Mouse (Mus musculus): ENCODE results near the gene A930018P22Rik.

DNA sequence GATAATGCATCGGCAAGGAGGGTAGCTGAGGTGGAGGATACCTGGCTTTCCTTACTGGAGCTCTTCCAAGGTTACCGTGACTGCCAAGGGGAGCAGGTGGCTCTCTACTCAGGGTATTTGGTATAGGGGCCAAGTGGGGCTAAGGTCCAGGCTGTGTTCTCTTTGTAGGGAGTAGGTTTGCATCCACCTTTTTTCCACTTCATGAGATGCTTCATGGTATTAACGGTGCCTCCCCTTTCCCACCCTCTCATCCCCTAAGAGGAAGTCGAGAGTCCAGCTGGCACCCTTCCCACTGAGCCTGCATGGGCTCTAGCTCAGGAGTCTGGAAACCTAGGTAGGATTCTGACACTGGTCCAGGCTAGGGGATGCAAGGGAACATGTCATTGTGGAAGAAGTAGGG, 30.8 kb downstream of the A930018P22Rik start:
- TF ChIP-seq CTCF (IDR thresholded peaks at IDR 0.05; ENCODE audit: borderline replicate concordance, insufficient read depth, low read length), result no peak
- TF ChIP-seq POLR2A (IDR thresholded peaks at IDR 0.05; ENCODE audit: low read depth, low read length), result no peak

All from embryonic fibroblast, embryonic 13.5 days (primary cell).